Mouse (Mus musculus) left cerebral cortex, adult 6 months (tissue): ENCODE results near the gene Mtcp1. TPM values are rescaled to one million over a fixed set of nuclear protein-coding genes. Genes with fewer than 3 reads are reported as not detected.

Source experiments
- long read RNA-seq, 2 experiments: library from polyadenylated mRNA; unstranded; transcript quantifications; one replicate each; pipeline ENCODE4 v2.0.0; 2019 to 2020
- polyA plus RNA-seq: library from polyadenylated mRNA; unstranded; fragments of <200 nt; fragmentation: Nextera tagmentation; gene quantifications from 2 replicates; pipeline ENCODE4 v1.2.3, GENCODE M21; 2021

Gene Mtcp1
- 1.4 TPM in 2 replicates for polyA plus RNA-seq
- long read RNA-seq, experiment 1, partial matches to known transcripts = 1 of 7 reads
- long read RNA-seq, experiment 1, other reads (novel, unspliced or antisense) = 4 of 7 reads
- long read RNA-seq, experiment 2, partial matches to known transcripts = 0 of 5 reads
- long read RNA-seq, experiment 2, other reads (novel, unspliced or antisense) = 4 of 5 reads

GRCm38 (mm10) chrX:75415936-75416785 is at the start of gene Mtcp1, which contains the start of the genes Cmc4 and Brcc3:
Mtcp1 (minus strand) TSS chrX:75416588.
Cmc4 (minus strand) TSS chrX:75416584.
Brcc3 (plus strand) TSS chrX:75416628.

DNA sequence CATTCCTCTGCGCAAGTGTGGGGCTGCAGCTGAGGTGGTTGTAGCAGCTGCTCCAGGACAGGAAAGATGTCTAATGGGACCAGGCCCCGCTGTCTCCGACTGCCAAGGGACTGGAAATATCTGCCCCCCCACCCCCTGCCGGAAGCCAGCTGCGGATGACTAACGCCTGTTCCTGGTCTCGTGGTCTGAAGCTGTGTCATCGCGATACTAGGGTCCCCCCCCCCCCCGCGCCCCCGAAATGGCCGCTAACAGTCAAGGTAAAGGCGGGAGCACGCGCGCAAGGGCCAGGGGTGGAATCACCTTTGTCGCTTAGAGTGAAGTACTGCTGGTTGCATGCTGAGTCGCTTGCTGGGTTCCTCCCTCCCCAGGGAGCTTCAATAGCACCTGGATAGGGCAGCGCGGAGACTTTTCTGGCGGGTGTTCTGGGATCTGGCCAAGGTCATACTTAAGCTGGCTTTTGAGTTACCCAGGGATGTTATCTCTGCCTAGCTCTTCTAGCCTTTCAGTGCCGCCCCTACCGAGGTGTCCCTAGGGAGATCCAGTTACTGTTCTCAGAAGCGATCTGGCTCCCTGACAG is 34.1 kb downstream of the Mtcp1 start, which contains the start of the genes Fundc2 and F8:
Fundc2 (plus strand) TSS at position 205 of the 577 bp plus-strand sequence.
F8 (minus strand) TSS at position 421 of the 577 bp plus-strand sequence.

Other genes starting within 250 kb of the Mtcp1 start
- 31.9 and 34.2 TPM in 2 replicates for gene Fundc2, start 34.2 kb downstream of the Mtcp1 start, polyA plus RNA-seq
- gene F8, start 34.0 kb downstream of the Mtcp1 start, polyA plus RNA-seq = 0.98 and 1.5 TPM in 2 replicates
- gene Cmc4, start within 50 bp of the Mtcp1 start, polyA plus RNA-seq = 24.1 and 25.9 TPM in 2 replicates
- gene Brcc3, start within 50 bp of the Mtcp1 start, polyA plus RNA-seq = 62.0 and 81.2 TPM in 2 replicates
- 115 and 118 TPM in 2 replicates for gene Vbp1, start 97.7 kb upstream of the Mtcp1 start, polyA plus RNA-seq
- 25.1 and 29.1 TPM in 2 replicates for gene Rab39b, start 161.6 kb upstream of the Mtcp1 start, polyA plus RNA-seq